Mouse (Mus musculus) E14TG2a.4 (cell line): Measurements from ENCODE around the gene Rhox6.
"Not testable (repeated sequence)": the region's sequence is repeated elsewhere in the genome, so short reads cannot be mapped to it uniquely, and the experiment has no call there.

Experiments
- H3K27me3 ChIP-seq: 2 replicates; pipeline ENCODE4 v1.6.1; 2014; ENCODE audit warnings: low read length, control low read depth; ENCODE audit not compliant: insufficient read depth
- H3K36me3 ChIP-seq: 2 replicates; pipeline ENCODE4 v1.6.1; 2014; ENCODE audit warnings: low read length, control low read depth; ENCODE audit not compliant: insufficient read depth
- H3K4me1 ChIP-seq: replicated peaks from 2 replicates; pipeline ENCODE4 v1.6.1; 2014; ENCODE audit warnings: low read depth, low read length, control low read depth
- H3K4me3 ChIP-seq: replicated peaks from 2 replicates; pipeline ENCODE4 v1.5.1; 2014; ENCODE audit warnings: mild to moderate bottlenecking, low read length
- H3K9me3 ChIP-seq: 2 replicates; pipeline ENCODE4 v1.6.1; 2014; ENCODE audit warnings: low read length, control low read depth
- CTCF ChIP-seq: conservative IDR thresholded peaks from 2 replicates; pipeline ENCODE4 v1.5.1; 2014; ENCODE audit warnings: low read length
- NANOG ChIP-seq: IDR thresholded peaks from 2 replicates; pipeline ENCODE4 v1.6.1; 2014; ENCODE audit warnings: borderline replicate concordance, low read length, mixed read lengths
- POU5F1 ChIP-seq: IDR thresholded peaks from 2 replicates; pipeline ENCODE4 v1.6.1; 2014; ENCODE audit warnings: low read length, borderline replicate concordance

The Rhox6 gene

GRCm38 (mm10) chrX:37826610-37827009 is at the start of gene Rhox6:
Gene Rhox6, plus strand, starts transcription at chrX:37826910.
- H3K36me3 ChIP-seq, H3K4me1 ChIP-seq, H3K27me3 ChIP-seq, H3K4me3 ChIP-seq, H3K9me3 ChIP-seq: not testable (repeated sequence)

DNA sequence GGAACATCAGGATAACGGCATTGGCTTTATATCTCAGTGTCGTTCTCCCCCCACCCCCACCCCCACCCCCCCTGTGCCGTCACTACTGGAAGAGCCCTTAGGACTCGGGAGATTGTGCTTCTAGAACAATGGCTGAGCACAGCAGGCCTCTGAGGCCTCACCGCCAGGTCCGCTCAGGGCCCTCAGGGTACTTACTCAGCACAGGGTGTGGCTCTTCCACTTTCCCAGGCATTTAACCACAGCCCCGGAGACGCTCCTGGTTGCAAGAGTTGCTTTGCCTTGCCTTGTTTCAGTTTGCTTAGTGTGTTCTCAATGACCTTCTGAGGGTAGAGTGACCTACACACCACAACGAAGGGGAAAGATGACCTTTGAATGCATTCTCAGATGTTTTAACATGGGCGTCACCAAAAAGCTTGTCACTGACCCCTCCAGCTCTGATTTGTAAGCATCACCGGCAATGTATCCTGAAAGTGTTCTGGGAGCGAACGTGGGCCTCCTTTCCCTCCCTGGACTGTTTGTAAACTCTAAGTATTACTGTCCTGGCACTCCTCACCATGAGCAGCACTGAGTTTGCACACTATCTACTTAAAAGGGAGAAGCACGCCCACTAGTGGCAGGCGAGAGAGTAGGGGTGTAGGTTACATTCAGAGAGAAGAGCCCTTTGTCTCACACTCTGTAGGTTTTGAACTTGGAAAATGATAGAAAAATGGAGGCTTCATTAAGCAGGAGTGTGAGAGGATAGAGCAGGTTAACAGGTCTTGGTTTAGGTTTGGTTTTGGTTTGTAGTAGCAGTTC is 19.2 kb upstream of the Rhox6 start:
- Histone ChIP-seq H3K4me1 (peaks cover 23% of the 10 kb centered on the region), H3K36me3 (no peaks in the 10 kb centered on the region; the same call in 1 of the 2 replicates), H3K9me3 (no peaks in the 10 kb centered on the region), H3K27me3 (no peaks in the 10 kb centered on the region), H3K4me3 (no peak overlapping the region)
- TF ChIP-seq POU5F1: no peak
- no peak for TF ChIP-seq NANOG
- peak; percentile 48 for TF ChIP-seq CTCF

- H3K36me3 ChIP-seq: no peaks in the 10 kb centered on the region; the same call in 1 of the 2 replicates
- H3K4me1 ChIP-seq: peaks cover 23% of the 10 kb centered on the region
- H3K9me3 ChIP-seq: no peaks in the 10 kb centered on the region
- H3K27me3 ChIP-seq: no peaks in the 10 kb centered on the region
- TF ChIP-seq NANOG (no peak), CTCF (no peak), POU5F1 (no peak)
- no peak overlapping the region for H3K4me3 ChIP-seq
Measured at GRCm38 (mm10) chrX:37809396-37809795, 17.3 kb upstream of the Rhox6 start.

DNA sequence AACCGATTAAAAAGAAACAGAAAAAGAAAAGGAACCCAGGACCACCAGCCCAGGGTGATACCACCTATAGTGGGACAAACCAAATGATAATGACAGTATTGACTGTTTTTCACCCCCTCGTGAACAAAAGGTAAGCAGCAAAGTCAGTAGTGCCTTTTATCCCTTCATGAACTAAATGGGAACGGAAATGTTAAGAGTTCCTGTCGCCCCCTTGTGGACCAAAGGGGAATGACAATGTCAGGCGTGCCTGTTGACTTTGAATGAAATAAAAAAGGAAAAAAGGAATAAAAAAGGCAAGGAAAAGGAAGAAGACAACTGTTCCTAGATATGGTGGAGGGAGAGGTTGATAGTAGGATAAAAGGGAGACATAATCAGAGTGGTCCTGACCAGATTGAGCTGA is 15.5 kb upstream of the Rhox6 start:
- Histone ChIP-seq H3K27me3 (no peaks in the 10 kb centered on the region), H3K4me1 (peaks cover 23% of the 10 kb centered on the region), H3K9me3 (no peaks in the 10 kb centered on the region), H3K4me3 (no peak overlapping the region), H3K36me3 (no peaks in the 10 kb centered on the region)
- TF ChIP-seq POU5F1 (no peak), CTCF (peak; percentile 84)

- Histone ChIP-seq H3K4me1 (no peaks in the 10 kb centered on the region), H3K4me3 (no peak overlapping the region), H3K36me3 (no peaks in the 10 kb centered on the region), H3K9me3 (no peaks in the 10 kb centered on the region), H3K27me3 (no peaks in the 10 kb centered on the region)
- TF ChIP-seq CTCF (0 out of 2 replicates have a peak, but pooled peaks have one; percentile 22), NANOG (no peak)
Measured at GRCm38 (mm10) chrX:37815665-37816064, 11.0 kb upstream of the Rhox6 start.

DNA sequence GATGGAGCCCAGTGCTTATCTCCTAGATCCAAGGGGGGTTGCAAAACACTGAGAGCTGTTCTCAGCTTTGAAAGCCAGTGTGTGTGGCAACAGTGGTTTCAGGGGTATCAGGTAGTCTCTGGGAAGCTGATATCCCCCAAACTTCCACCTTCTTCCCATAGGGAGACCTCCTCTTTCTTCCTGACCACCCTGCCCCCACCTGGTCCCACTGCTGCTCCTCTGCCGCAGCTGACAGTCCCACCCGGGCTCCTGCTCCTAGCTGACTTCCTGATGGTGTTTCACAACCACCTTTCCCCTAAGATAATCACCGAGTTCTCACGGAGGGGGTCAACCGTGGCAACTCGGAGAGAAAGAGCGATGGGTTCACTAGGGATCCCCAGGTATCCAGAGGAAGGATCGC is 4.7 kb downstream of the Rhox6 start, which contains the start of gene Rhox7a:
Gene Rhox7a, plus strand, starts transcription at position 301 of the 400 bp plus-strand sequence.
- H3K27me3 ChIP-seq, H3K9me3 ChIP-seq, H3K4me1 ChIP-seq, H3K4me3 ChIP-seq, H3K36me3 ChIP-seq: not testable (repeated sequence)

GRCm38 (mm10) chrX:37871641-37872040 is 44.9 kb downstream of the Rhox6 start:
- no peaks in the 10 kb centered on the region for H3K4me1 ChIP-seq
- H3K36me3 ChIP-seq: no peaks in the 10 kb centered on the region
- H3K4me3 ChIP-seq: no peak overlapping the region
- no peaks in the 10 kb centered on the region for H3K9me3 ChIP-seq
- H3K27me3 ChIP-seq: no peaks in the 10 kb centered on the region
- TF ChIP-seq CTCF (no peak), POU5F1 (no peak)

- Histone ChIP-seq H3K4me1 (no peaks in the 10 kb centered on the region), H3K36me3 (no peaks in the 10 kb centered on the region), H3K9me3 (no peaks in the 10 kb centered on the region), H3K27me3 (no peaks in the 10 kb centered on the region), H3K4me3 (no peak within 1 kb of the TSS)
- TF ChIP-seq NANOG (no peak), POU5F1 (no peak), CTCF (no peak)
Measured at GRCm38 (mm10) chrX:37878844-37879243, 52.1 kb downstream of the Rhox6 start, which contains the start of gene Rhox8. Gene Rhox8, minus strand, starts transcription at chrX:37878944.
